Mouse (Mus musculus) cerebellum, adult (tissue): ENCODE results near the gene Fam171a1.
A peak's percentile ranks its signal among the peaks of the same experiment; 100 is the strongest.
"Not testable (repeated sequence)": the region's sequence is repeated elsewhere in the genome, so short reads cannot be mapped to it uniquely, and the experiment has no call there.

ENCODE experiments used
- ATAC-seq: cut with Nextera tagmentation; 2 replicates; pipeline ENCODE4 v1.9.2; 2017; ENCODE audit warnings: mild to moderate bottlenecking, moderate library complexity, mixed read lengths; ENCODE audit not compliant: insufficient number of reproducible peaks, low FRiP score, low TSS enrichment

Fam171a1 gene

GRCm38 (mm10) chr2:3113866-3114265 is at the start of gene Fam171a1:
Fam171a1 (plus strand) TSS chr2:3114224.
- ATAC-seq = no peak

- ATAC-seq = no peak
Measured at GRCm38 (mm10) chr2:3069140-3069539, 44.9 kb upstream of the Fam171a1 start.

GRCm38 (mm10) chr2:3088361-3088760 is 25.7 kb upstream of the Fam171a1 start:
- not testable (repeated sequence) for ATAC-seq

- ATAC-seq = no peak
Measured at GRCm38 (mm10) chr2:3089274-3089673, 24.8 kb upstream of the Fam171a1 start.

- no peak for ATAC-seq
Measured at GRCm38 (mm10) chr2:3096101-3096500, 17.9 kb upstream of the Fam171a1 start.

- ATAC-seq = no peak
Measured at GRCm38 (mm10) chr2:3099971-3100370, 14.1 kb upstream of the Fam171a1 start.

GRCm38 (mm10) chr2:3101292-3101957 is 12.6 kb upstream of the Fam171a1 start:
- no peak for ATAC-seq

GRCm38 (mm10) chr2:3102360-3102759 is 11.7 kb upstream of the Fam171a1 start:
- ATAC-seq = no peak

GRCm38 (mm10) chr2:3107471-3107870 is 6.6 kb upstream of the Fam171a1 start:
- no peak for ATAC-seq

GRCm38 (mm10) chr2:3108431-3108830 is 5.6 kb upstream of the Fam171a1 start:
- no peak for ATAC-seq

- no peak for ATAC-seq
Measured at GRCm38 (mm10) chr2:3108834-3109233, 5.2 kb upstream of the Fam171a1 start.

GRCm38 (mm10) chr2:3117855-3118202 is 3.8 kb downstream of the Fam171a1 start:
- ATAC-seq = peak; percentile 71

GRCm38 (mm10) chr2:3118203-3118941 is 4.3 kb downstream of the Fam171a1 start:
- ATAC-seq = peak; percentile 83

- no peak for ATAC-seq
Measured at GRCm38 (mm10) chr2:3118969-3119368, 4.9 kb downstream of the Fam171a1 start.

- no peak for ATAC-seq
Measured at GRCm38 (mm10) chr2:3119371-3119935, 5.4 kb downstream of the Fam171a1 start.

GRCm38 (mm10) chr2:3122571-3122970 is 8.5 kb downstream of the Fam171a1 start:
- no peak for ATAC-seq

- ATAC-seq = no peak
Measured at GRCm38 (mm10) chr2:3127256-3127883, 13.3 kb downstream of the Fam171a1 start.

- no peak for ATAC-seq
Measured at GRCm38 (mm10) chr2:3128344-3128871, 14.4 kb downstream of the Fam171a1 start.

GRCm38 (mm10) chr2:3128910-3129309 is 14.9 kb downstream of the Fam171a1 start:
- ATAC-seq = no peak

- ATAC-seq = no peak
Measured at GRCm38 (mm10) chr2:3132473-3132872, 18.4 kb downstream of the Fam171a1 start.
